Mouse (Mus musculus): ENCODE data around the gene Ctsa.

DNA sequence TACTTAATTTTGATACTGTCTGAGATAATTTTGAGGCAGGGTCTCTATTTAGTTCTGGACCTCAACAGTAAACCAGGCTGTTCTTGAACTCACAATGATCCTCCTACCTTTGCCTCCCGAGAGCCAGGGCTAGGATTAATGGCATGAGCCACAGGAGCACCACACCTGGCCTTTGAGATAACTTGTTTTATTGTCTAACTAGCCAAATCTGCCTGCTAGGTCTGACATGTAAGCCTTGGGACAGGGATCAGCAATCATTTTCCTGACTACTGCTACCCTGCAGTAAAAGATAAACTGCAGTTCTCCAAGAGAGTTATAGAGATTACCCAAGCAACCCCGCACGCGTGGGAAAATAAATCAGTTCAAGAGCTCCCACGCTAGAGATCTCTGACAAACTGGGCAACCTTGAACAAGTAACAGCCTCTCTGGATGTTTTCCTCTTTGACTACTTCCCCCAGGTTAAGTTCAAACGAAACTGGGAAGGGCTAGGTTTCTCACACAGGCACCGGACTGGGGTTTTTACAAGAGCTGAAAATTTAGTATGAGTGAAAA, 47.7 kb upstream of the Ctsa start:
- TF ChIP-seq TAL1 (IDR thresholded peaks at IDR 0.05; ENCODE audit: low read length) (no peak), GATA1 (IDR thresholded peaks at IDR 0.05; ENCODE audit: low read length) (no peak)

All from erythroblast, embryonic 14.5 days (primary cell).